Mouse (Mus musculus): ENCODE results near the gene Cpeb1.

DNA sequence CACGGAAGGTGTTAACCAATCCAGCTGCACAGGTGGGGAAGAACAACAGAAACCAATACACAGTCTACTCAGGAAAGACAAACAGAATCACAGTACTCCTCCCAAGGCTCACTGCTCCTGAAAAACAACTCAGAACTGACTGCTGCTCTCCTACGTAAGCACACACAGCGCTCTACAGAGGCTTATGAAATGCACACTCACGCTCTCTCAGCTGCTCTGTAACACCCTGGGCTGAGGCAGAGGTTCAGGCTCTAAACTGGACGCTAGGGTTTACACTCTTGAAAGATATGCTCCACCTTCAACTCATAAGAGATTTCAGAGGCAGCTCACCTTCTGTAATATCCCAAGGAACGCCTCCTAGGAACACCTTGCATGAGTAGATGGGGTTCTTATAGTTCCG lies 98.3 kb downstream of the Cpeb1 start:
- TF ChIP-seq POLR2A (IDR thresholded peaks at IDR 0.05; ENCODE audit: insufficient read depth, low read depth, low read length) (no peak), CTCF (IDR thresholded peaks at IDR 0.05) (no peak), EP300 (IDR thresholded peaks at IDR 0.05; ENCODE audit: insufficient read depth, low read depth, low read length) (no peak)

Measured in heart, adult 2 months (tissue).